In genomic region chr15:100598287-100598882, GRCm38 (mm10) we compare ENCODE assay signal across 8 mouse cellular contexts. TPM values are rescaled to one million over a fixed set of nuclear protein-coding genes. Genes with fewer than 3 reads are reported as not detected.
DNase-seq lines count a peak whose midpoint lies in the region; ATAC-seq and TF ChIP-seq lines count a peak whose summit lies in the region.

No protein-coding gene starts in this region.

- H3K9me3 ChIP-seq in forebrain, postnatal 0 days (ENCODE audit: low read length): no peaks in the 10 kb centered on the region
- no peaks in the 10 kb centered on the region for H3K9me3 ChIP-seq in liver, postnatal 0 days (ENCODE audit: low read length)

- H3K4me2 ChIP-seq in forebrain, postnatal 0 days (ENCODE audit: low read depth): peak overlapping the region; percentile 93
- H3K4me2 ChIP-seq in liver, postnatal 0 days (ENCODE audit: low read depth, low read length): peak overlapping the region; percentile 97

- peak overlapping the region; percentile 95; the same call in 1 of the 2 replicates for H3K9ac ChIP-seq in forebrain, postnatal 0 days
- H3K9ac ChIP-seq in liver, postnatal 0 days (replicated peaks): peak overlapping the region; percentile 76; the same call in 1 of the 2 replicates

- DNase-seq in kidney, adult 9 months: peak; percentile 60
- DNase-seq in kidney, adult 8-10 months: no peak
- no peak for DNase-seq in forebrain, postnatal 0 days
- DNase-seq in liver, postnatal 0 days: no peak
- DNase-seq in splenic B cell, adult 2 months (ENCODE audit: low read depth, low spot score): peak; percentile 51
- DNase-seq in urinary bladder, postnatal 10 days (ENCODE audit: low spot score): no peak
- no peak for DNase-seq in left cerebral cortex, postnatal 14 days (ENCODE audit: low spot score in 2 of 2)
- no peak for DNase-seq in yolk sac, embryonic 10.5 days (ENCODE audit: low spot score)

- WGBS in forebrain, postnatal 0 days: 31% methylated on average over 9 of the region's 9 CpGs
- WGBS in liver, postnatal 0 days (ENCODE audit: insufficient replicate concordance): 22% methylated on average over 9 of the region's 9 CpGs

- ATAC-seq in forebrain, postnatal 0 days: no peak
- ATAC-seq in liver, postnatal 0 days: no peak

- peaks cover 5% of the 10 kb centered on the region; the same call in 1 of the 2 replicates for H3K4me1 ChIP-seq in forebrain, postnatal 0 days (ENCODE audit: insufficient read depth)
- H3K4me1 ChIP-seq in liver, postnatal 0 days (ENCODE audit: insufficient read depth): peaks cover 10% of the 10 kb centered on the region

- peak overlapping the region; percentile 88 for H3K27ac ChIP-seq in forebrain, postnatal 0 days (ENCODE audit: low read depth, low read length)
- H3K27ac ChIP-seq in liver, postnatal 0 days (ENCODE audit: low read depth): no peak overlapping the region

- no peak for TF ChIP-seq CTCF in forebrain, postnatal 0 days (IDR thresholded peaks at IDR 0.05; ENCODE audit: low read depth)
- no peak for TF ChIP-seq CTCF in liver, postnatal 0 days (IDR thresholded peaks at IDR 0.05; ENCODE audit: low read depth)

- intact Hi-C loops in left cerebral cortex, postnatal 14 days (cut with DNase I): loop anchor here (5.0 kb wide), 1 partner anchor 46 kb away; the partner anchor contains the start of gene Tfcp2

- H3K4me3 ChIP-seq in forebrain, postnatal 0 days (ENCODE audit: low read depth, low read length): peak overlapping the region; percentile 97
- peak overlapping the region; percentile 69 for H3K4me3 ChIP-seq in liver, postnatal 0 days (ENCODE audit: low read depth, low read length)

- TF ChIP-seq EP300 in liver, postnatal 0 days (IDR thresholded peaks at IDR 0.05; ENCODE audit: low read depth): no peak

- H3K36me3 ChIP-seq in forebrain, postnatal 0 days (ENCODE audit: insufficient read depth): no peaks in the 10 kb centered on the region
- no peaks in the 10 kb centered on the region for H3K36me3 ChIP-seq in liver, postnatal 0 days (replicated peaks; ENCODE audit: insufficient read depth, low read length)
- H3K36me3 ChIP-seq in splenic B cell, adult 2 months (ENCODE audit: control insufficient read depth, insufficient read depth, low read length, poor library complexity, severe bottlenecking): no peaks in the 10 kb centered on the region

- H3K27me3 ChIP-seq in forebrain, postnatal 0 days (ENCODE audit: insufficient read depth, low read length): no peaks in the 10 kb centered on the region
- H3K27me3 ChIP-seq in liver, postnatal 0 days (ENCODE audit: insufficient read depth, low read length): peaks cover 31% of the 10 kb centered on the region
- H3K27me3 ChIP-seq in splenic B cell, adult 2 months (ENCODE audit: control insufficient read depth, insufficient read depth, low read length, poor library complexity, severe bottlenecking): no peaks in the 10 kb centered on the region

RNA-seq across cellular contexts. Expression of gene Pou6f1, which starts 1.4 kb away (rescaled TPM):
- total RNA-seq in forebrain, postnatal 0 days (2014; rRNA removed): 72.4 and 77.4 TPM in 2 replicates
- 32.2 and 33.3 TPM in 2 replicates for polyA plus RNA-seq in forebrain, postnatal 0 days (2015; fragmentation: Nextera tagmentation; extraction: Ambion mirVana)
- polyA plus RNA-seq in liver, postnatal 0 days (2015; fragmentation: Nextera tagmentation; extraction: Ambion mirVana): 0.74 and 0.79 TPM in 2 replicates
- total RNA-seq in left cerebral cortex, postnatal 14 days (2021): 100 to 1,000 TPM; 123 to 125 TPM

RNA-seq across cellular contexts. Expression of gene Dazap2, which starts 16.8 kb away (rescaled TPM):
- 81.9 and 92.3 TPM in 2 replicates for total RNA-seq in forebrain, postnatal 0 days (2014; rRNA removed)
- polyA plus RNA-seq in forebrain, postnatal 0 days (2015; fragmentation: Nextera tagmentation; extraction: Ambion mirVana): 162 and 190 TPM in 2 replicates
- 145 and 146 TPM in 2 replicates for polyA plus RNA-seq in liver, postnatal 0 days (2015; fragmentation: Nextera tagmentation; extraction: Ambion mirVana)
- 10 to 100 TPM; 97.6 to 98.1 TPM for total RNA-seq in left cerebral cortex, postnatal 14 days (2021)

RNA-seq across cellular contexts. Expression of gene Smagp, which starts 38.4 kb away (rescaled TPM):
- total RNA-seq in forebrain, postnatal 0 days (2014; rRNA removed): 2.3 and 6.2 TPM in 2 replicates
- polyA plus RNA-seq in forebrain, postnatal 0 days (2015; fragmentation: Nextera tagmentation; extraction: Ambion mirVana): 3.9 TPM in 2 replicates
- polyA plus RNA-seq in liver, postnatal 0 days (2015; fragmentation: Nextera tagmentation; extraction: Ambion mirVana): 21.7 and 24.8 TPM in 2 replicates
- total RNA-seq in left cerebral cortex, postnatal 14 days (2021): 1 to 10 TPM; 2.2 to 2.3 TPM

RNA-seq across cellular contexts. Expression of gene Tfcp2, which starts 46.6 kb away (rescaled TPM):
- 25.5 and 34.5 TPM in 2 replicates for total RNA-seq in forebrain, postnatal 0 days (2014; rRNA removed)
- polyA plus RNA-seq in forebrain, postnatal 0 days (2015; fragmentation: Nextera tagmentation; extraction: Ambion mirVana): 18.2 and 29.0 TPM in 2 replicates
- polyA plus RNA-seq in liver, postnatal 0 days (2015; fragmentation: Nextera tagmentation; extraction: Ambion mirVana): 4.0 TPM in 2 replicates
- 10 to 100 TPM; 28.4 to 29.2 TPM for total RNA-seq in left cerebral cortex, postnatal 14 days (2021)

Comparison
In these comparisons a context has a peak if more than half of its experiments do, and no peak if none do; other contexts are left out.
1. DNase-seq: peak in kidney, adult 9 months (single experiment) and splenic B cell, adult 2 months (single experiment); none in kidney, adult 8-10 months (0 of 2), forebrain, postnatal 0 days (single experiment), liver, postnatal 0 days (single experiment), urinary bladder, postnatal 10 days (single experiment), left cerebral cortex, postnatal 14 days (0 of 2) and yolk sac, embryonic 10.5 days (single experiment).